Mouse (Mus musculus) bone marrow, adult 2 months (tissue): Measurements from ENCODE around the gene Ccdc43.

Source experiments
- CTCF ChIP-seq: fragments of 200-500 bp; IDR thresholded peaks from 2 replicates; pipeline ENCODE4 v1.5.1; 2011; ENCODE audit warnings: low read length, control low read depth; ENCODE audit not compliant: control insufficient read depth, insufficient read depth
- POLR2A ChIP-seq: fragments of 200-500 bp; IDR thresholded peaks from 2 replicates; pipeline ENCODE4 v1.6.1; 2011; ENCODE audit warnings: low read depth, mild to moderate bottlenecking, control low read depth, low read length, borderline replicate concordance; ENCODE audit not compliant: control insufficient read depth

DNA sequence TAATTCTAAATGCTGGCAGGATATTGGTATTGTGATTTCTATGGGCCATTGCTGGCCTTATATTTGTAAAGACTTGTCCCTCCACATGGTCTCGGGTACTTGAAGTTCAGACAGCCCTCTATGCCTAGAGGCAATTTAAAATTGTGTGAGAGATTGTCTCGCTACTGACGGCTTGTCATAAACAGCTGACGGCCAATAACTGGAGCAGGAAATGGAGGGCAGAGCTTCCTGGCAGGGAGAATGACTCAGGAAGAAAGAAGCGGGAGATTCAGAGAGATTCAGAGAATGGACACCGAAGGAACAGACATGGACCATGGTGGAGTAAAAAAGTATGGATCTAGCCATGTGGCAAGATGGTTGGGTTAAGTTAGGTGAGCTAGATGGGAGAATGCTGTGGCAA, 40.7 kb downstream of the Ccdc43 start:
- TF ChIP-seq CTCF (no peak), POLR2A (no peak)
